Mouse (Mus musculus) Patski (cell line): ENCODE results near the gene Lrrc8b. TPM values are rescaled to one million over a fixed set of nuclear protein-coding genes. Genes with fewer than 3 reads are reported as not detected.
A peak's percentile ranks its signal among the peaks of the same experiment; 100 is the strongest.

Source experiments
- ATAC-seq: fragments of 100-300 bp; one replicate; pipeline ENCODE4 v1.8.0; 2021
- CTCF ChIA-PET: fragments of 350-600 bp; sonication (Branson Sonifier 250); formaldehyde crosslinking; loops from one replicate; lab custom pipeline; 2022; ENCODE audit warnings: inconsistent platforms; lab: Charles Lee
- POLR2A ChIA-PET: fragments of 350-600 bp; sonication (Branson Sonifier 250); formaldehyde crosslinking; loops from one replicate; lab custom pipeline; 2022; ENCODE audit warnings: antibody characterized with exemption, inconsistent platforms; lab: Charles Lee
- DNase-seq: peaks from one replicate; pipeline ENCODE4 v3.0.0-alpha.2; 2011; ENCODE audit warnings: low read depth, low spot score
- H3K27me3 ChIP-seq: fragments of 371-371 bp; one replicate; pipeline ENCODE4 v1.5.1; 2021
- CTCF ChIP-seq: fragments of 100-300 bp; IDR thresholded peaks from one replicate; pipeline ENCODE4 v1.5.1; 2021
- in situ Hi-C: fragments of 300-500 bp; cut with MboI; formaldehyde crosslinking; loops from 3 replicates; pipeline ENCODE4 v1.11.1; 2018; ENCODE audit warnings: low pct_unique_long_range_greater_than_20kb, mixed read lengths
- polyA plus RNA-seq: library from polyadenylated mRNA; unstranded; gene quantifications from one replicate; pipeline ENCODE4 v1.2.3, GENCODE M21; 2021

Gene Lrrc8b
- polyA plus RNA-seq, 1 experiment from 2014 or later, result 9.9 TPM

GRCm38 (mm10) chr5:105472983-105473705, 57.6 kb downstream of the Lrrc8b start:
- ATAC-seq, result peak; percentile 71
- no peak for TF ChIP-seq CTCF
- H3K27me3 ChIP-seq, result no peaks in the 10 kb centered on the region

DNA sequence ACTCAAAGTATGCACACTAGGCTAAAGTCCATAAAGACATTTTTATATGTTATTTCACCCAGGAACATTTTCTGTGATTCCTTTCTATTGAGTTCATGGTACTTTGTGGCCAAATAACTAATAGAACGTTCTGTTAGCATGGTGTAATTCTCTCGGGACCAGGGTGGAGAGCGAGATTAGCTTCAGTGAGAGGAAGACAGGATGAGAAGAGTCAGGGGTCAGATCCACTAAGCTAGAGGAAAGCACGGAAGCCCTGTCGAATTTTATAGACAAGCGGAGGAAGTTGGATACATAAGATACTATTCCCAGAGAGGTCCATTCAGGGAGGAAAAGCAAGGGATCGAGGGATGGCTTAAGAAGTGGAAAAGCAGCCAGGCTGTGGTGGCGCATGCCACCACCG, 62.0 kb downstream of the Lrrc8b start:
- DNase-seq (no peak), ATAC-seq (no peak)
- H3K27me3 ChIP-seq, result no peaks in the 10 kb centered on the region
- ChIA-PET CTCF (interaction anchor here (1.1 kb wide), 1 partner anchor 15 kb away, joined by 3 read pairs; no protein-coding TSS in a partner anchor), POLR2A (no interaction called here)
- no peak for TF ChIP-seq CTCF
- in situ Hi-C loops, result no loop called here

More at GRCm38 (mm10) chr5:105472983-105473705, 57.6 kb downstream of the Lrrc8b start:
- ChIA-PET CTCF (interaction anchor here (0.8 to 2.5 kb wide), 2 partner anchors 12 to 69 kb away, joined by 3 to 8 read pairs; no protein-coding TSS in a partner anchor), POLR2A (interaction anchor here (0.9 kb wide), 1 partner anchor 8 kb away, joined by 3 read pairs; no protein-coding TSS in a partner anchor)
- peak; percentile 20 for DNase-seq
- in situ Hi-C loops, result no loop called here

- no peak for TF ChIP-seq CTCF
- CTCF ChIA-PET, result interaction anchor here (0.8 to 2.8 kb wide), 5 partner anchors 8 to 79 kb away, joined by 3 to 10 read pairs (median 3); no protein-coding TSS in a partner anchor
Observed at GRCm38 (mm10) chr5:105479673-105480072, 64.1 kb downstream of the Lrrc8b start.

DNA sequence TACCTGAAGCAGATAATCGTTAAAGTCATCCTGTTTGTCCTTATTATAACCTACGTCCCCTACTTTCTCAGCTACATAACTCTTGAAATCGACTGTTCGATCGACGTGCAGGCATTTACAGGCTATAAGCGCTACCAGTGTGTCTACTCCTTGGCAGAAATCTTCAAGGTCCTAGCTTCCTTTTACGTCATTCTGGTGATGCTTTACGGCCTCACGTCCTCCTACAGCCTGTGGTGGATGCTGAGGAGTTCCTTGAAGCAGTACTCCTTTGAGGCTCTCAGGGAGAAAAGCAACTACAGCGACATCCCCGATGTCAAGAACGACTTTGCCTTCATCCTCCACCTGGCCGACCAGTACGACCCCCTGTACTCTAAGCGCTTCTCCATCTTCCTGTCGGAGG, 65.0 kb downstream of the Lrrc8b start:
- in situ Hi-C loops, result no loop called here
- ATAC-seq (no peak), DNase-seq (no peak)
- ChIA-PET POLR2A (no interaction called here), CTCF (interaction anchor here (1.0 to 2.8 kb wide), 8 partner anchors 7 to 174 kb away, joined by 3 to 10 read pairs (median 4); no protein-coding TSS in a partner anchor)
- TF ChIP-seq CTCF, result no peak
- H3K27me3 ChIP-seq, result no peaks in the 10 kb centered on the region

More at GRCm38 (mm10) chr5:105479673-105480072, 64.1 kb downstream of the Lrrc8b start:
- in situ Hi-C loops, result no loop called here
- no peaks in the 10 kb centered on the region for H3K27me3 ChIP-seq
- DNase-seq (no peak), ATAC-seq (no peak)
- POLR2A ChIA-PET, result no interaction called here

- no peak for TF ChIP-seq CTCF
- POLR2A ChIA-PET, result no interaction called here
- CTCF ChIA-PET, result interaction anchor here (1.8 to 2.0 kb wide), 2 partner anchors 10 to 78 kb away, joined by 6 to 8 read pairs; no protein-coding TSS in a partner anchor
- in situ Hi-C loops, result no loop called here
- DNase-seq (no peak), ATAC-seq (no peak)
- H3K27me3 ChIP-seq, result no peaks in the 10 kb centered on the region
Observed at GRCm38 (mm10) chr5:105483632-105484031, 68.1 kb downstream of the Lrrc8b start.

- in situ Hi-C loops, result no loop called here
- POLR2A ChIA-PET, result no interaction called here
- no peak for ATAC-seq
Observed at GRCm38 (mm10) chr5:105484247-105484646, 68.7 kb downstream of the Lrrc8b start.

GRCm38 (mm10) chr5:105484891-105485290, 69.3 kb downstream of the Lrrc8b start:
- CTCF ChIA-PET, result interaction anchor here (1.8 to 2.0 kb wide), 2 partner anchors 12 to 79 kb away, joined by 6 to 8 read pairs; no protein-coding TSS in a partner anchor
- no peaks in the 10 kb centered on the region for H3K27me3 ChIP-seq
- TF ChIP-seq CTCF, result no peak
- POLR2A ChIA-PET, result no interaction called here
- in situ Hi-C loops, result no loop called here
- DNase-seq (no peak), ATAC-seq (no peak)

More at GRCm38 (mm10) chr5:105484247-105484646, 68.7 kb downstream of the Lrrc8b start:
- CTCF ChIA-PET, result interaction anchor here (1.8 to 2.0 kb wide), 2 partner anchors 11 to 79 kb away, joined by 6 to 8 read pairs; no protein-coding TSS in a partner anchor
- DNase-seq, result no peak
- no peaks in the 10 kb centered on the region for H3K27me3 ChIP-seq
- TF ChIP-seq CTCF, result no peak

DNA sequence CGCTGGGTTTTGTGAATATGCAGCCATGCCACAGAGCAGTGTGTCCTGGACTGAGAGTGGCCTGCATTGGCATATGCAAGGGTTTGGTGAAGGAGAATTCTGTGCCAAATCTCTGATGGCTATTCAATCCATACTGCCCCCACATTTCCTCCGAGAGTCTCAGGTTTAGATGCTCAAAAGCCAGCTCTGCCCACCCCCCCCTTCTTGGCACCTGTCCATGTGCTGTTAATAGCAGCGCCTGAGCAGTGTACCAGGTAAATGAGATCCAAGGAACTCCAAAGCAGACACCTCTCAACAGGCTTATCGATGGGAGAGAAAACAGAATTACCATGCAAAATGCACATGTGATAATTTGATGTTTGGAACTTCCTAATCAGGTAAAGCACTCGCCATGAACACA, 74.6 kb downstream of the Lrrc8b start:
- no peak for TF ChIP-seq CTCF
- in situ Hi-C loops, result loop anchor here (5.0 kb wide), 1 partner anchor 83 kb away; no protein-coding TSS in a partner anchor
- ChIA-PET POLR2A (no interaction called here), CTCF (interaction anchor here (1.2 to 7.8 kb wide), 3 partner anchors 29 to 147 kb away, joined by 3 to 56 read pairs (median 4); partner anchors contain the start of gene Lrrc8c)
- DNase-seq, result no peak
- no peak for ATAC-seq
- no peaks in the 10 kb centered on the region for H3K27me3 ChIP-seq

DNA sequence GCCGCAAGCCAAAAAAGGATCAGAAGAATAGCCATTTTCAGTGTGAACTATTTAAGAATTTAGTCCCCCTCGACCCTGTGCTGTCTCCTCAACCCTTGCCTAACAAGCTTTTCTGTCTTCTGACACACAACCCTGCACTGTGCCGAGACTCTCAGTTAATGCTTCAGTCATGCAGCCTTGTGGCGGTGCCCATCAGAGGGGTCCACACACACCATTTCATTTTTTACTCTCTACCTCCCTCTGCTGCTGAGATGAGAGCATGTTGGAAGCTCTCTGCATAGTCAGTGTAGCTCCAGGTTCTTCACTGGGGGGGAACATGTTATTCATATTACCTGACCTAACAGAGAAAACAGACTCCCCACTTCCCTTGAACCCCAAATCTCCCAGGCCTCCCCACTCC, 75.8 kb downstream of the Lrrc8b start:
- ChIA-PET CTCF (interaction anchor here (1.2 to 7.8 kb wide), 6 partner anchors 11 to 377 kb away, joined by 3 to 56 read pairs (median 5); no protein-coding TSS in a partner anchor), POLR2A (no interaction called here)
- peak; percentile 68 for TF ChIP-seq CTCF
- ATAC-seq (no peak), DNase-seq (no peak)
- in situ Hi-C loops, result loop anchor here (5.0 kb wide), 1 partner anchor 84 kb away; no protein-coding TSS in a partner anchor
- H3K27me3 ChIP-seq, result no peaks in the 10 kb centered on the region

DNA sequence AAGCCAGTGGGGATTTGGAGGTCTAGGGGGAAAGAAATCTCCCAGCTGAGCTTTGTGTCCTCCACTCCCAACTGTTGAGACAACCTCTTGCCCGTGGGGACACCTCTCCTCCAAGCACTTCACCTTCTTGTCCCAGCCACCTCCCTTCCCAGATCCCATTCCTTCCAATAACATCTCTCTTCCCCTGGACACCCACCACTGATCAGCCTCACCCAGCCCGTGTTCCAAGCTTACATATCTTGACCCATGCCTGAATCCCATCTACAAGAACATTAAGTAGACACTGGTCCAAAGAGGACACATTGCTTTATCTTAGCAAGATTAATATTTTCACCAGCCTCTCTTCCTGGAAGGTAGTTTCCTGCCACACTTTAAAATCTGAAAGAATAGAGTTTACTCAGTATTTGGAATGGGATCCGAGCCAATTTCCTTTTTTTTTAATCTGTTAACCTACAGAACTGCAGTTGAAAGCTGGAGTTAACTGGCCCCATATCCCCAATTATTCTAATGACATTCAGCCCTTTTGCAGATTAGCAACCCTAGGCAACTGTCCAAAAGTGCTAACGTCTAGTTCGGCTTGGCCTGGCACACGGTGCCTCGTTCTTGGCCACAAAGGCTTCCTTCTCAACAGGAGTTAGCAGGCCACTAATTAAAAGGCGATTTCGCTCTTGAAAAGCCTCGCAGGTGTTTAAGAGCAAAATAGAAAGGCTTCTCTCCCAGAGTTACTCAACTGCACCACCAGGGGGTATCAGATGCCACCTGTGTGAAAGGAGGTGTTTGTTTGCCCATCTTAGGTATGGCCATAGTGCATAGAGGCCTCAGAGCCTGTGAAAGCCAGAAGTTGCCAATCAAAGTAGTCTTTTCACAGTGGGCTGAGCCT, 77.0 kb downstream of the Lrrc8b start:
- ATAC-seq (no peak), DNase-seq (no peak)
- no peaks in the 10 kb centered on the region for H3K27me3 ChIP-seq
- POLR2A ChIA-PET, result no interaction called here
- in situ Hi-C loops, result loop anchor here (5.0 kb wide), 1 partner anchor 85 kb away; no protein-coding TSS in a partner anchor
- TF ChIP-seq CTCF, result peak; percentile 77
- CTCF ChIA-PET, result interaction anchor here (0.9 to 7.8 kb wide), 12 partner anchors 9 to 375 kb away, joined by 3 to 56 read pairs (median 4); no protein-coding TSS in a partner anchor
